Mouse (Mus musculus): Measurements from ENCODE around the gene Zfp446.

Zfp446 gene

GRCm38 (mm10) chr7:13024805-13025204, 47.2 kb downstream of the Zfp446 start:
- peak; percentile 26 for DNase-seq (ENCODE audit: low spot score)

DNA sequence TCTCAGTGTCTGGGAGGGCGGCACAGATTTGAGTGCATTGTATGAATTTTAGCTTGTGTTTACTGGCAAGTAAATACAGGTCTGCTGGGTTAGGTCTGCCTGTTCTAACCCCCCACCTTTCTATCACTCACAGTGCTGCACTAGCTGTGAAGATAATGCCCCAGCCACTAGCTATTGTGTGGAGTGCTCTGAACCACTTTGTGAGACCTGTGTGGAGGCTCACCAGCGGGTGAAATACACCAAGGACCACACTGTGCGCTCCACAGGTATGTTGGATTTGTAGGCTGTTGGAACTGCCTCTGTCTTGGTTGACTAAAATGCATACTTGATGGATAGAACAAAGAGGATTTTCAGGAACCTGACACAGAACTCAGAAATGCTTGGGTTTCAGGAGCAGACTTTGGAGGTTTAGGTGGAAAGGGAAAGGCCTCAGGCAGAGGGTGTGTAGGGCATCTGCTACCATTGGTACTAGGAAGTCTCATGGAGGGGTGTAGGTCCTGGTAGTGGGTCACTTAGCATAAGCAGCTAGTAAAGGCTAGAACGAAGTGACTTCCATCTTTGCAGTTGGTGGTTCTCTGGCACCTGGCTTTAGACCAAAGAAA, 48.0 kb downstream of the Zfp446 start:
- DNase-seq (ENCODE audit: low spot score), result no peak

- no peak for DNase-seq (ENCODE audit: low spot score)
Observed at GRCm38 (mm10) chr7:13028986-13029385, 51.3 kb downstream of the Zfp446 start.

DNA sequence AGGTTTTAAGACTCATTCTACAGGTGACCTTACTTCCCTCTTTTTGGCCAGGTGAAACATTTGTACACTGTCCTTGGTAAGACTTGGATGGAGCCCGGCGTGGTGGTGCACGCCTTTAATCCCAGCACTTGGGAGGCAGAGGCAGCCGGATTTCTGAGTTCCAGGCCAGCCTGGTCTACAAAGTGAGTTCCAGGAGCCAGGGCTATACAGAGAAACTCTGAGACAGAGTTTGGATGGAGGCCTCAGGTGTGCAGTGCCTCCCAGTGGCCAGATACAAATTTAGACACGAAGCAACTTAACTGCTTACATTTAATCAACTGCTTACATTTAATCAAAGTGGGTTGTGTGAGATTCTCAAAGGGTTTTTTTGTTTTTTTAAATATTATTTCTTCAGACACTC, 53.4 kb downstream of the Zfp446 start:
- DNase-seq (ENCODE audit: low spot score), result no peak

- DNase-seq (ENCODE audit: low spot score), result no peak
Observed at GRCm38 (mm10) chr7:13031983-13032382, 54.3 kb downstream of the Zfp446 start.

- no peak for DNase-seq (ENCODE audit: low spot score)
Observed at GRCm38 (mm10) chr7:13032541-13032940, 54.9 kb downstream of the Zfp446 start.

DNA sequence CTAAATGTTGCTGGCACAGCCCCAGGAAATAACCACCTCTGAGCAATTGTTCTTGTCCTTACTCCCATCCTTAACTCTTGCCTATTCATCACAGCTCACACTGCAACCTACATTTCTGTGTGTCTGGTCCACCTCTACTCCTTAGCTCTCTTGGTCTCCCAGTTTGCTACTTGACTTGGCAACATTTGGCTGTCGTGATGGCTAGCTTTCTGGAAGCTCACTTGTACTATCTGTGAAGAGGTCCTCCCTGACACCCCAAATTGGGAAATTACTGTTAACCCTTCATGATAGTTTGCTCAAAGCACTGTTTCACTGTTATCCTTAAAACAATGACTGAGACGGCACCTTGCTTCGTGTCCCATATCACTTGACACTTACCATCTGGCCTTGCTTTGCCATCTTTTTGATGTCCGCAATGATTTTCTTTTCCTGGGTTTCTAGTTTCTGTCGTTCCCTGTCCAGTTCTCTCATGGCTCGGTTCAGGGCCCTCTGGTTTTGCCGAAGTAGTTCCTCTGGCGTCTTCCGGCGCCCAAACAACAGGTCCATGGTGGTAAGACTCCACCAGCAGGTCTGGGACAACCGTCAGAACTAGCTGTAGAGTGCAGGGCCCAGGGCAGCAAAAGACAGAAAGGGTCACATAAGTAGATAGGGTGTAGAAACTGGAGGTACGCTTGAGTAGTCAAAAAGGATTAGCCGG, 56.0 kb downstream of the Zfp446 start:
- DNase-seq (ENCODE audit: low spot score), result no peak

DNA sequence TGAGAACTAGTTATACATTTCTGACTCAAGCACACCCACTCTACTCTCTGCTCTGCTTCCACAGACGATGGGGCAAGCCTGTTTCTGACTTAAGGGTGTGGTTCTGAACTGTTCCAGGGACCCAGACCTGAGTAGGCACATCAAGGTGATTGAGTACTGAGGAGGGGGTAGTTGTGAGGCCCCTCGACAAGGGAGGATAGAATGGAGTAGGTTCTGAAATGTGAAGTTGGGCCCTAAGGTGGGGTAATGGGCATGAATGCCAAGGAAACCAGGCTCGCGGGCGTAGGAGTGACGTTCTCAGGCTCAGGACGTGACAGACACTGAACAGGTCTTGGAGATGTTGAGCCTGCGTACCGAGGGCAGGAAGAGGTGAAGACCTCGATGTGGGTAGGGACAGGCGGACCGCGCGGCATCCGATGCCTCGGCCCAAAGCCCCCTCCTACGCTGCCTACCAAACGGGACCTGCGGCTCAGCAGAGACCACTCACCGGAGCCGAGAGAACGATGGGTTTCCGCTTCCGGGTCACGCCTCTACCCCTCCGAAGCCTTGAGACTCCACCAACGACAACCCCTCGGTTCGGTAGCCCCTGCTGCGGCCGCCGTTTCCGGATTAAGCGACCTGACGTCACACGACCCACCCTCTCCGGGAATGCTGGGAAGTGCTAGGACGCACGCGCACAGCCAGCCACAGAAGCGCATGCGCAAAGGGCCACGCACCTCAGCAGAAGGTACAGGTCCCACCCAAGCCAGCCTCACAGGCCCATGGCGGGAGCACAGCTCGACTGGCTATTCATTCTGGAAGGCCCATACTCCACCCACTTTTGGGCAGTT, 56.7 kb downstream of the Zfp446 start, which contains the start of gene Chmp2a:
Chmp2a (minus strand) TSS at position 660 of the 830 bp plus-strand sequence.
- DNase-seq (ENCODE audit: low spot score), result peak; percentile 94
